Mouse (Mus musculus) gastrocnemius, postnatal 4 days (tissue): ENCODE results near the gene Gm10643. TPM values are rescaled to one million over a fixed set of nuclear protein-coding genes. Genes with fewer than 3 reads are reported as not detected.

ENCODE experiments used
- DNase-seq, 2 experiments: peaks; one replicate each; pipeline ENCODE4 v3.0.0; 2021 to 2022; ENCODE audit warnings: low spot score in 2 of 2, mixed read lengths in 2 of 2
- total RNA-seq, 2 experiments: library from RNA; stranded (reverse); gene quantifications; 2 replicates each; pipeline ENCODE4 v1.2.3; 2021

Gm10643 gene
- total RNA-seq, 2 experiments from 2014 or later: 2.5 to 3.2 TPM

- DNase-seq: no peak
These were observed 7.0 kb upstream of the Gm10643 start for GRCm38 (mm10) chr8:84071921-84072320.

- no peak for DNase-seq
These were observed 5.7 kb upstream of the Gm10643 start for GRCm38 (mm10) chr8:84070667-84071066.

GRCm38 (mm10) chr8:84070241-84070640 lies 5.3 kb upstream of the Gm10643 start:
- DNase-seq: no peak

GRCm38 (mm10) chr8:84069750-84070149 lies 4.8 kb upstream of the Gm10643 start:
- no peak for DNase-seq

GRCm38 (mm10) chr8:84069169-84069568 lies 4.2 kb upstream of the Gm10643 start:
- no peak for DNase-seq

GRCm38 (mm10) chr8:84068316-84069035 lies 3.5 kb upstream of the Gm10643 start:
- no peak for DNase-seq

GRCm38 (mm10) chr8:84067911-84068310 lies 3.0 kb upstream of the Gm10643 start:
- DNase-seq: no peak

- DNase-seq: peak; percentile 96 to 98
These were observed 2.2 kb upstream of the Gm10643 start for GRCm38 (mm10) chr8:84067047-84067573.

- peak; percentile 98 to 99 for DNase-seq
These were observed 1.5 kb upstream of the Gm10643 start, which contains the start of gene Rfx1 for GRCm38 (mm10) chr8:84066291-84066930. Gene Rfx1, plus strand, starts transcription at chr8:84066834.

- no peak for DNase-seq
These were observed 628 bp upstream of the Gm10643 start for GRCm38 (mm10) chr8:84065457-84066072.

- DNase-seq: no peak
These were observed 901 bp downstream of the Gm10643 start for GRCm38 (mm10) chr8:84063861-84064610.

- no peak for DNase-seq
These were observed 4.7 kb downstream of the Gm10643 start for GRCm38 (mm10) chr8:84060245-84060644.

GRCm38 (mm10) chr8:84059226-84059625 lies 5.7 kb downstream of the Gm10643 start:
- no peak for DNase-seq

- DNase-seq: no peak
These were observed 7.1 kb downstream of the Gm10643 start for GRCm38 (mm10) chr8:84057827-84058226.

GRCm38 (mm10) chr8:84053229-84053628 lies 11.7 kb downstream of the Gm10643 start:
- DNase-seq: no peak

GRCm38 (mm10) chr8:84052746-84053145 lies 12.2 kb downstream of the Gm10643 start:
- DNase-seq: no peak

GRCm38 (mm10) chr8:84048171-84048570 lies 16.8 kb downstream of the Gm10643 start:
- DNase-seq: no peak

GRCm38 (mm10) chr8:84046505-84046904 lies 18.4 kb downstream of the Gm10643 start:
- no peak for DNase-seq

GRCm38 (mm10) chr8:84044900-84045299 lies 20.0 kb downstream of the Gm10643 start, which contains the start of gene Rln3:
Gene Rln3, minus strand, starts transcription at chr8:84045000.
- no peak for DNase-seq

GRCm38 (mm10) chr8:84044103-84044502 lies 20.8 kb downstream of the Gm10643 start:
- no peak for DNase-seq

GRCm38 (mm10) chr8:84042948-84043342 lies 22.0 kb downstream of the Gm10643 start:
- DNase-seq: no peak
